Mouse (Mus musculus): ENCODE data around the gene Mipol1.
"Not testable (repeated sequence)": the region's sequence is repeated elsewhere in the genome, so short reads cannot be mapped to it uniquely, and the experiment has no call there.

Gene Mipol1

DNA sequence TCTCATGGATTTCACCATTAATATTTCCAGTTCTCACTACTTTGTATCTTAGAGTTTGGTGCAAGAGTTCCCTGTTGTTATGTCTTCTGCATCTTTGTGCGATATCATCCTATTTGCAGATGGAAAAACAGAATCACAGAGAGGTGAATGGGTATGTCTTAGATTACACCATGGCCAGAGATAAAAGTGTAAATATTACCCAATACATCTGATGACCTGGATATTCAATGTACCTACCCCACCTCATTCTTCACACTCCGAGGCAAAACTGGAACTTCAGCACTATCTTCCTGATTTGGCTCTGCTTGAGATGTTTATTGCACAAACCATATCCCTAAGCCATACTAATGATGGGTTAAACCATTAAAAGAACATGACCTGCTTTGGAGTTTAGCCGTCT is 198.0 kb downstream of the Mipol1 start:
- DNase-seq (ENCODE audit: low read depth, low spot score), result no peak

GRCm38 (mm10) chr12:57428767-57429166 is 198.5 kb downstream of the Mipol1 start:
- DNase-seq (ENCODE audit: low read depth, low spot score), result no peak

DNA sequence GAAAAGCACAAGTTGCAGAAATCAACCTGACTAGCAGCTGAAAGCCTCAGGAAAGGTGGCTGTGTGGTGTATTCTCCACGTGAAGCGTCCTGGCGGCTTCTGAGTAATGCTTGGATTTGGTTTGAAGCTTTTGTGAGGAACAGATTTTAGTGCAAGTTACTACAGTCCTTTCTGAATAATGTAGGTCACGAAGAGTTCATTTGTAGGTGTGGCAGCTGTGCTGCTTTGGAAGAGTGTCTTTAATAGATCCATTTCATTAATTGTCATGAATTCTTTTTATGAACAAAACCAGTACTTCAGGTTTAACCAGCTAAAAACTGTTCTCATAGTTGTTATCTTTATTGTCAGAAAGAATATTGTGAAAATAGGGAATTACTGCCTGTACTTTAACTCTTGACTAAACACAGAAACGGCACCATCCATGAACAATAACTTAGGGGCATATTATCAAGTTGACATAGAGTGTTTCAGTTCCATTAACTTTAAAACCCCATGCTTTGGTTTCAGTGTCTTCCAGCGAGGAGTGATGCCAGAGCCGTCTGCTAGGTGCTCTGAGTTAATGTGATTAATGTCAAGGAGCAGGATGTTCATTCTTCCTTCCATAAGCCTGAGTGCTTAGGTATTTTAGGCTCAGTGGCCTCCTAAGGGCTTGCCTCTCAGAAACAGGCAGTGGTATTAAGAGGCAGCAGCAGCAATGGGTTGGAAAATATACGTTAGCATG is 206.9 kb downstream of the Mipol1 start:
- DNase-seq (ENCODE audit: low read depth, low spot score), result not testable (repeated sequence)

DNA sequence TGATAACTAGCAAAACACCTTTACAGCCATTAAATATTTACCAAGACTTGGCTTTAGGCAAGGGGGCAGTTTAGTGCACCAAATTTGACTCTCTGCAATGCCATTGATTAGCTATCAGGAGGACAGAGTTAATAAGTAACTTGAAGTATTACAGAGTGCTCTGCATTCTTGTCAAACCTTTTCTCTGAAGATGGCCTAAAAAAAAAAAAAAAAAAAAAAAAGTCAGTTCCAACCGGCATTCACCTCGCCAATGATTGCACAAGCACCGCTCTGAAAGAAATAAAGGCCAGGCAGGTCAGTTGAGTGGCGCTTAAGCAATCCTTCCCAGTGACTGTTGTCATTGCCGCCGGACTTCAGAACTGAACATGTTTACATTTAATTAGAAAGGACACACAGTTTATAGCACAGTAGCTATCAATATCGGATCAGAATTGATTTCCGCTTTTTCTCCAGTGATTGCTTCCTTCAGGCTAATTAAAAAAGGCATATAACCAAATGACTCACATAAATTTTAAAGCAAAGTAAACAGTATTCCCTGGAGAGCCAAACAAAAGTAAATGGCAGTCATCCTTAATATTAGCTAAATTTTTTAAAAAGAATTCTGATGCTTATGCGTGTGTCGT is 214.2 kb downstream of the Mipol1 start:
- no peak for DNase-seq (ENCODE audit: low read depth, low spot score)

DNA sequence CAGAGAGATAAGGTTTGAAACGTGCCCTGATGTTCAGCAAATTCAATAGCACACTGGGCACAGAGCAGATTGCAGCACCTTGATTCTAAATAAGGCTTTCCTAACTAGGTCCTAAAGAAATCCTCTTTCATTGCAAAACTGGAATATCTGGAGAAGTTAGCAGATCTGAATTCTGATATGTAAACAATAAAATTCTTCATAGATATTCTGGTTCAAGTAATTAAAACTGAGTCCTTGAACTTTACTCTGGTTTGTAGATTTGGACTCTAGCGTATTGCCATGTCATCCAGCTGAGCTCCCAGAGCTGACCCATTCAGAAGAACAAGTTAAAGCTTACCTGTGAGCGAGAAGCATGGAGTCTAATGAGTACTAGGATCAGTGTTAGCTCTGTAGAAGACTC is 217.1 kb downstream of the Mipol1 start:
- no peak for DNase-seq (ENCODE audit: low read depth, low spot score)

DNA sequence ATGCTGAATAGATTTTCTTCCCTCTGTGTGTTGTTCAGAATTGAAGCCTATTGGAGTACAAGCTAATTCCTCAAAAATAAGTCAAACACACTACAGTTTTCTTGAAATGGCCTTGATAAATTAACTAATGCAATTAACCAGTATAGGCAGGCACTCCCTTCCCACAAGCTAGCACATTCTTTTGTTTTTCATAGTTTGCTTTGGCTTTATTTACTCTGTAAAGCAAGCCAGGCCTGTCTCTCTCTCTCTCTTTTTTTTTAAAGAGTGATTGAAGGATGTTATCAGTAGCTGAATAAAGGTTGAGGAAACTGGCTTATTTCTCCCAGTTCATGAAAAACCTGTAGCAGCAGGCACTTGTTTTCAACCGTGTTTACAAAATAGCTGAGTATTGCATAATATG is 219.1 kb downstream of the Mipol1 start:
- DNase-seq (ENCODE audit: low read depth, low spot score), result no peak

GRCm38 (mm10) chr12:57450017-57450583 is 219.9 kb downstream of the Mipol1 start:
- DNase-seq (ENCODE audit: low read depth, low spot score), result no peak

GRCm38 (mm10) chr12:57456911-57457310 is 226.7 kb downstream of the Mipol1 start:
- DNase-seq (ENCODE audit: low read depth, low spot score), result no peak

- no peak for DNase-seq (ENCODE audit: low read depth, low spot score)
Observed at GRCm38 (mm10) chr12:57457339-57457738, 227.1 kb downstream of the Mipol1 start.

DNA sequence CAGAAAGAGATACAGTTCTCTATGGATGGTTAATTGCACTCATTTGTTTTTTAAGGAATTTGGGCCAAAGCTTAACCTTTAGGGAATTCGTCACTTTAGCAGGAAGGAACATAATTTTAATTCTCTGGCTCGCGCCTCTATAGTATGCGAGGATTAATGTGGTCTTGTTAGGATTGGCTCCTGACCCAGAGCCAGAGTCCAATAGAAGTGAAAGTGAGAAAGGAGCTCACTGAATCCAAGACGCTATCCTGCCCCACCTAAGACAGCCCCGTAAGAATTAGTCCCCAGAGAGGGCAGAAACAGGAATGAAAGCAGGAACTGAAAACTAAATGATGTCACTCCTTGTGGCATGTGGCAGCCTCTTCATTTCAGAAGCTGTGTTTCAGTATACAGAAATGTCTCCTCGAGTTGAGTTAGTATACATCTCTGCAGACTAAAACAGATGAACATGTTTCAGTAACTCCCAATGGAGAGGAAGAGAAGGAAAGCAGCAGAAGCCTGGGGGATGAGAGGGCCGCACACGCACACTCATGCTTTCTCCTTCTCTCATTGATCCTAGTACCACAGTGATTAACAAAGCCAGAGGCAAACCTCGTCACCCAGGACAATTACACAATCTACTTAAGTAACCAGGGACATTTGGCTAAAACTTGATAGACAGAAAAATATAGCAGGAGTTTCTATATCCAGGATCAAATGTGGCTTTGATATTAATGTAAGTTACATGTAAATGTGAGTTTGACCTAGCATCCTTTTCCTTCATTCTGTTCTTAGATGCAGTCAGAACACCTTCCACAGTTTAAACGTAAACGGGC is 234.5 kb downstream of the Mipol1 start:
- DNase-seq (ENCODE audit: low read depth, low spot score), result peak; percentile 18

- DNase-seq (ENCODE audit: low read depth, low spot score), result no peak
Observed at GRCm38 (mm10) chr12:57471786-57472185, 241.6 kb downstream of the Mipol1 start.

GRCm38 (mm10) chr12:57476876-57477275 is 246.6 kb downstream of the Mipol1 start:
- DNase-seq (ENCODE audit: low read depth, low spot score), result peak; percentile 36

- peak; percentile 32 for DNase-seq (ENCODE audit: low read depth, low spot score)
Observed at GRCm38 (mm10) chr12:57481823-57482222, 251.6 kb downstream of the Mipol1 start.

- no peak for DNase-seq (ENCODE audit: low read depth, low spot score)
Observed at GRCm38 (mm10) chr12:57496347-57497119, 266.3 kb downstream of the Mipol1 start.

DNA sequence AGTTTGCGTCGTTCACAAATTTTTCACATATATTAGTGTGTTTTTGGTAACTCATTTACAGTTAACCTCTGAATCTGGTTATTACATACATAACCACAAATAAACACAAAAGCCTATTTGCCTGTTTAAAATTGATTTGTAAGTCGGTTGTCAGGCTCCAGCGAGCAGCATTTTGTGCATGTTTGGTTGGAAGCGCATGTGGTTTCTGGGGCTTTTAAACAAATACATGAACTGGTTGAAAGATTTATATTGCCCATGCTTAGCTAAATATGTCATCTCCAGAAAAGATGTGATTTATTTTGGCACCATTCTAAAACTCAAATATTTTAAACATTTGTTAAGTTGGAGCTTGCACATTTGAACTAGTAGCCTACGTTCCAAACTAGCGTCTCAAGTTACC is 270.0 kb downstream of the Mipol1 start:
- peak; percentile 59 for DNase-seq (ENCODE audit: low read depth, low spot score)

GRCm38 (mm10) chr12:57505329-57505728 is 275.1 kb downstream of the Mipol1 start:
- no peak for DNase-seq (ENCODE audit: low read depth, low spot score)

DNA sequence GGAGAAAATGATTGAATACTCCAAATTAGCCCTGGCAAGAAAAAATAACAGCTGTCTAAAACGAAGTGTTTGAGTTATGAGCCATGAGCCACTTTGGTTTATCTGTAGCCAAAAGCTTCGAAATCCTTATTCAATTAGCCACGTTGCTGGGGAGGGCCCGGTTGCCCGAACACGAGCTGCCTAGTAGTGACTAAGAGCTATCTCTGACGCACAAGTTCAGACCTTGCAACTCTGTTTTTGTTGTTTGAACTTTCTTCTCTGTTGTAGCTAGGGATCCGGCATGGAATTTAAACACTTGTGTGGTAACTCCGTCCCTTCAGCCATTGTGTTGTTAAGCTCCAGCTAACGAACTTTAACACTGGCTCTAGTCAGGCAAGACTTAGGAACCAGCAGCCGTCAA is 278.7 kb downstream of the Mipol1 start:
- no peak for DNase-seq (ENCODE audit: low read depth, low spot score)

GRCm38 (mm10) chr12:57509726-57510125 is 279.5 kb downstream of the Mipol1 start:
- peak; percentile 46 for DNase-seq (ENCODE audit: low read depth, low spot score)

DNA sequence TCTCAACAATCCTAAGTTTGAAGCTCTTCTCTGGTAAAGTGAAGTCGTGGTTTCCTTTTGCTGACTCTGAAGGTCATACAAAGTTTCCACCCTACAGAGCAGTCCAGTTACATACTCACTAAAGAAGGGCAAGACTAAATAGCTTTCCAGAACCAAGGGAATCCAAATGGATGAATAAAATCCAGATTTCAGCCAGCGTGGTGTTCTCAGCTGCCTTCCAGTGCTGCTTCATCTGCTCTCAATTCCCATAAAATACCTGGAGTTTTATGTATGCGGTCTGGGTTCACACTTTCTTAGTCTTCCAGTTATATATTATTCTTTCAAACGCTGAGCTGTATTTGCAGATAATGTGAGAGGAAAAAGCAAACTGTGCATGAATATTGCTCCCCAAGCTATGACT is 280.9 kb downstream of the Mipol1 start:
- DNase-seq (ENCODE audit: low read depth, low spot score), result no peak

DNA sequence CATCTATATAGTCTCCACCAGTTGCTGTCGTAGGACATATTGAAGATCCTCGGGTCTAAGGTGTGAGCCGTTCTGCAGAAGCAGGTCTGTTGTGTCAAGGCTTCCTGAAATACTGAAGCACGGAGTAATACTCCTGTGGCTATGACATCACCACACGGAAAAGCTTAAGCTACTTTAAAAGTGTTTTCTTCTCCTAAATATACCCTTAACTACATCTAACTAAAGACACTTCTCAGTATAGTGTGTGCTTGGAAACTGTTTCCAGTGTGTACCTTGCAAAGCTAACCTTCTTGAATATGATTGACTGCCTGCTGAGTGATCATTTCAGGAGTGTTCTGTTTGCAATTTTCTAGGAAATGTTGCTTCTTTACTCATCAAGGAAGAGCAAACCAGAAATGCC is 281.3 kb downstream of the Mipol1 start:
- DNase-seq (ENCODE audit: low read depth, low spot score), result no peak

DNA sequence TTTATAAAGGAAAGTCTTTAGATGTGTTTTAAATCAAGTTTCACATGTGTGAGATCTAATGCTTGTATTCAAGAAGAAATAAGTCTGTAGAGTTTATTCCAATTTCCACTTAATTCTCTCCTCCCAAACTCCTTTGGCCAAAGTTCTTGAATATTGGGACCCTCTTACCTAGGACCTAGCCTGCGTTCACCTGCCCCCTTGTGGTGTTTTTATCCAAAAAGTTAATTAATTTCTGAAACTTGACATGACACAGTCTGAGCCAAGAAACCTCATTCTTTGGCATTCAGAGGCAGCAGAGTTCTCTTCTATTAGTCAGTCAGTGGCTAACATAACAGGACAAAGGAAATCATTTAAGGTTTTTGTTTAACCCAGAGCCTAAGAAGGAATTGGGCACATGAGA is 284.3 kb downstream of the Mipol1 start:
- DNase-seq (ENCODE audit: low read depth, low spot score), result peak; percentile 6

Data from 3T3-L1 (cell line).